Mouse (Mus musculus): ENCODE measurements around the gene Erbb2.
A peak's percentile ranks its signal among the peaks of the same experiment; 100 is the strongest.

- TF ChIP-seq CTCF (IDR thresholded peaks at IDR 0.05) (no peak), POLR2A (IDR thresholded peaks at IDR 0.05; ENCODE audit: insufficient read depth, low read depth, low read length) (0 out of 2 replicates have a peak, but pooled peaks have one; percentile 31)
Observed at GRCm38 (mm10) chr11:98374266-98374665, 38.0 kb upstream of the Erbb2 start.
